Mouse (Mus musculus) layer of hippocampus, adult 8-10 months (tissue): ENCODE data around the gene Pip5k1b. TPM values are rescaled to one million over a fixed set of nuclear protein-coding genes. Genes with fewer than 3 reads are reported as not detected.

Experiments
- DNase-seq, 2 experiments: peaks; one replicate each; pipeline ENCODE4 v3.0.0; 2022; ENCODE audit warnings: low spot score in 2 of 2
- total RNA-seq, 4 experiments: library from RNA; stranded (reverse); gene quantifications; 2 replicates each; pipeline ENCODE4 v1.2.4; 2022

Pip5k1b gene
- total RNA-seq, 4 experiments from 2014 or later: 51.7 to 64.3 (median 57.6) TPM

DNA sequence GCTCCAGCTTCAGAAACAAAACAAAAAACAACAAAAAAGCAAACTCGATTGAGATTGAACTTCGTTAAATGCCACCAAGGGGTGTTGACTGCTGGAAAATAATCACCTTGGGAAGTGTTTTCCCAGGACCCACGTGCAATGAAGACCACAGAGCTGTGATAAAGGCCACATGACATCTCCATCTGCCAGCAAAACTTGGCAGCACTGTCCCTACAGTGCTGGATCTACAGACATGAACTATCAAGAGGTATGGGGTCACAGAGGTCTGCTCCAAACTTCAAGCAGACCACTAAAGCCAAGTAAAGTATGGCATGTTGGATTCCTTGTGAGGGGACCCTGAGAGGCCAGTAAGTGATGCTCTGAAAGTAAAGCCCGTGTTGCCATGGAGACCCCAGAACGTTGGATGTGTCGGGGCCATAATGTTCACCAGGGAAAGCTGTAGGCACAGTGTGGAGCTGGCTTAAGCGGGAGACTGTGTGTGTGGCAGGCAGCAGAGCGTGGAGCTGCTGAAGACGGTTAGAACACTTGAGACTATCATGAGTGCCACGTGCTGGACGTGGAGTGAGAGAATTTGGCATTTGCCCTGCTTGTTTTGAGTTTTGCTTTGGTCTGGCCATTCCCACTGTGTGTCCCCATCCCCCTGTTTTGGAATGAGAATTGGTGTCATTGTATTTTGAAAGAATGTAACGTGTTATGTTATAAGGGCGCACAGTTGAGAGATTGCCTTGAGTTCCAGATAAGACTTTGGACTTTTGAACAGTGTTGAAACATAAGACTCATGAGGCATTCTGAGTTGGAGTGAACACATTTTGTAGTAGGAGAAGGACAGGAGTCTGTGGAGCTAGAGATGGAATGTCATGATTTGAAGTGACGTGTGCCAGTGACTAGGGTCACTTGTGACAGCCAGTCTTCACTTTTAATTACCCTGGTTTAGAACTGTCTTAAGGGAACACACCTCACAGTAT is 12.0 kb downstream of the Pip5k1b start:
- DNase-seq: no peak

DNA sequence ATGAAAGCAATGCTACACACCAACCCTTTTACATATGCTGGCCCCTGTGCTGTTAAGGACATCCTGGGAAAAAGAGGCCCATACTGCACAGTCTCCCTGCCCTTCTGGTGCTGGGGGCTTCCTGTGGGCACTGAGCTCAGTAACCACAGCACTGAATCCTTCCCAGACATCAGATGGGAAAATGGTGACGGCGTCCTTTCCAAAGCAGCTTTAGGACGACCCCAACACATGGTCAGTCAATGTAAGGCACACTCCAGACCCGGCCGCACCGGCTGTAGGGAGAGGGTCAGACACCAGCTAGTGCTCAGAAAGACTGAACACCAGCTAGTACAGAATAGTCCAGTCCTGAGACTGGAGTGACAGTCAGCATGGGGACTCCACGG is 13.4 kb downstream of the Pip5k1b start:
- DNase-seq: no peak

GRCm38 (mm10) chr19:24541669-24542292 is 13.9 kb downstream of the Pip5k1b start:
- DNase-seq: no peak

- DNase-seq: no peak
Observed at GRCm38 (mm10) chr19:24540952-24541668, 14.6 kb downstream of the Pip5k1b start.

- no peak for DNase-seq
Observed at GRCm38 (mm10) chr19:24539041-24539440, 16.6 kb downstream of the Pip5k1b start.

DNA sequence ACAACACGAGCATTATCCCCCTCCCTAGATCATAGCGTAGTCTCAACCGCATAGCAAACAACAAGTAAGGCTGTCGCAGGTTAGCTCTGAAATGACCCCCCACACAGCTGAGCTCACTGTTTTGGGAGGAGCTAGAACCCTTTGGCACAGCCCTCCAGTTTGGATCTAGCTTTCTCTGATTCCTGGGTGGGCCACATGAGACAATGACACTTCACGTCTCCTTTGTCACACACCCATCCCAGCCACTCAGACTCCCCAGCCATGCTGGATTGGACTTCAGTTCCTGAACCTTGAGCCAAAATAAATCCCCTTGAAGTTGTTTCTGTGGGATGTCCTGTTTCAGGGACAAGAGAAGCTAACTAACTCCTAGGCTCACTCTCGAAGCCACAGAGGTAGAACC is 17.5 kb downstream of the Pip5k1b start:
- DNase-seq: no peak

DNA sequence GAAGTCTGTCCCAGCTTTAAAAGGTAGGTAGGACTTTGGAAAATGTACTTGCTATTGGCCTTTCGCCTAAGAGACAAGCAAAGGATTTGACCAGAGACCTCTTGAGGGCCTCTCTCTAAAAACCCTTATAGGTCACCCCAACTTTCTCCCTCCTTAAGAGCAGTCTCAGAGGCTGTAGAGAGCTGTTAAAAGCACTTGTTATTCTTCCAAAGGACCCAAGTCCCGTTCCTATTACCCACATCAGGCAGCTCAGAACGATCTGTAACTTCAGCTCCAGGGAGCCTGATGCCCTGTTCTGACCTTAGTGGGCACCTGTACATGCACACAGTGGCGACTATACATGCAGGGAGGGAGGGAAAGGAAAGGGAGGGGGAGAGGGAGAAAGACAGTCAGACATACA is 18.0 kb downstream of the Pip5k1b start:
- no peak for DNase-seq

DNA sequence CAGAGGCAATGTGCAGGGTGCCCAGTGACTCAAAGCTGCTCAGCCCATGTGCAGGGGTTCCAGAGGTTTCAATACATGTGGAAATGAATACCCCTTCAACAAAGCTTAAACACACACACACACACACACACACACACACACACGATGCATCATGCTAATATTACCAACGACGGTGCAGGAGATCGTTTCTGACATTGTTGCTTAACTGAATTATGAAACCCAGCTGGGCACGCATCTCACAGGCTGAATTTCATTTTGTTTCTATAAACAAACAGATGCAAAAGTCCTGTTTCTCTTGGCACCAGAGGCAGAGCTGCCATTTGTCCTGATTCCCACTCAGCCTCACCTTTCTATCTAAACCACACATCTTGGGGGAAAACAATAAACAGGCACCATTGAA is 18.8 kb downstream of the Pip5k1b start:
- no peak for DNase-seq

DNA sequence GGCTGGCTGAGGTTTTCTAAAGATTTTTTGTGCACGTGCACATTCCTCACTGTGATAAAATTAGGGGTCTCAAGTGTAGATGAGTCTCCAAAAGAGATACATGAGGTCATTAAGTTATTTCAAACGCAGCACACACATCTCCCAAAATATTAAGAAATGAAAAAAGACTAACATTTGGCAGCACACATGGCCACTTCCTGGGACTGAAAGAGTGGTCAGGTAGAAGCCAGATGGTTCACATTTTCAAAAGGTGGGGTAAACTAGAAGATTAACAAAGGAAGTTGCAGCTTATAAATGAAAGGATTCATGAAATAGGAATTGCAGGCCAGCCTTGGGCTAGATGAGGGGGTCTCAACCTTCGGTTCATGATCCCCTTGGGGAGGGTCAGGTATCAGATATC is 19.4 kb downstream of the Pip5k1b start:
- no peak for DNase-seq

GRCm38 (mm10) chr19:24535161-24535560 is 20.5 kb downstream of the Pip5k1b start:
- no peak for DNase-seq

DNA sequence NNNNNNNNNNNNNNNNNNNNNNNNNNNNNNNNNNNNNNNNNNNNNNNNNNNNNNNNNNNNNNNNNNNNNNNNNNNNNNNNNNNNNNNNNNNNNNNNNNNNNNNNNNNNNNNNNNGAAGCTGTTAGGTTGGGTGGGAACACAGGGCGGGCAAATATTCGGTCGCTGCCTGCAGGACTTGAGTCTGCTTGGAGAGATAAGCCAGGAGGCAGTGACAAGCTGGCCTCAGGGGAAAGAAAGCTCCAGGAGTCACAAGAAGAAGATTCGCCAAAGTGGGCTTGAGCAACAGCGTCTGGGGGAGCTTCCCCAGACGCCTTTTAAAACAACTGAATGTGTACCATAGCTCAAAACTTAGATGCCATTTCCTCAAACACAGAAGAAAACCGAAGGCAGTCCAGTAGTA is 20.9 kb downstream of the Pip5k1b start:
- DNase-seq: no peak

GRCm38 (mm10) chr19:24528910-24529561 is 26.6 kb downstream of the Pip5k1b start:
- no peak for DNase-seq

GRCm38 (mm10) chr19:24528129-24528730 is 27.4 kb downstream of the Pip5k1b start:
- DNase-seq: no peak

- DNase-seq: no peak
Observed at GRCm38 (mm10) chr19:24527613-24527948, 28.1 kb downstream of the Pip5k1b start.

DNA sequence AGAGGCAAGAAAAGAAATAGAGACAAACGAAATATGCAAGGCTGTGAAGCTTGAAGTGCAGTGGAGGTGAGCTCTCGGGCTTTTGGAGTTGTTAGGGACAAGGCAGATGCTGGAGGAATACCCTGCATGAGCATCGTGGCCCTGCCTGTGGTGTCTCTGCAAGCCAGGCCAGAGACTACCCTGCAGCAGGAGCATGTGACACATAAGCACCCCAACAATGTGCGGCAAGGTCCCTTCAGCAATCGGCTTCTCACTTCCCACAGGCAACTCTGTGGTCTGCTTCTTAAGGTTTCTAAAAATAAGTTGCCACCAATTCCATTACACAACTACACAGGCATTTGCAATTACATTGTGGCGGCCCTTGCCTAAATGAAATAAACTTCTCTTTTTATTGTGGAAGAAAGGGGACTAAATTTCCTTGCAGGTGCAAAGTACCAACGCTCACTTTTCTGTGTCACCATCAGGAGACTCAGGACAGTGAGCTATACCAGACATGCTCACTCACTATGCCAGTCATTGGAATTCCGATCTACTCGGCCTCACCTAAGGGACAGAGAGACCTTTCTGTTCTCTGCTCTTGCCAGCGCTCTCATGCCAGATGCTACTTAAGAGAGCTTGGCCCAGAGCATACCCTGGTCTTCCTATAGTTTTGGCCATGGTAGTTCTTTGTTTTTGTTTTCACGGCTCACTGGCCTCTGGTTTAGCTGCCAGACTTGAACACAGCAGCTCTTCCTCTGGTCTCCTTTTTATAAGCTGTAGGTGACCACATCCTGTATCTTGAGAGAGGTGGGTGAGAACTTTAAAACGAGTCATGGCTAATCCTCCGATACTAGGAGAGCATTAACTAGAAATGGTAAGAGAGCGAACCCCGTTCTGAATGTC is 28.7 kb downstream of the Pip5k1b start:
- DNase-seq: no peak

GRCm38 (mm10) chr19:24523476-24524313 is 32.0 kb downstream of the Pip5k1b start:
- peak; percentile 63 to 82 for DNase-seq

DNA sequence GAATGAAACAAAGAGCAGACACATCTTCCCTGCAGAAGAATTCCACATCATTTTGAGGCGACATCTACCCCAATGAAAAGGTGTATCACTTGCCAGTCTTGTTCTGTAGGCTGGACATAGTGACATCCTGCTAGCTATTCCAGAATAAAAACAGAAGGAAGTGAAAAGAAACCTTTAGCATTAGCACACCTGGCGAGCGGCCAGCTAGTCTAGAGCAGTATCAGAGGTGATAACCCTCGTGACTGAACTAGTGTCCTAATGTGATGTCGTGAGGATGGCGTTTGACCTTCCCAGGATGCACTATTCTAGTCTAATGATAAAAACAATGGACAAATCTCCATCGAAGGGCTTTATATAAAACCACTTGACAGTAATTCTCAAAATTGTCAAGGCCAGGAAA is 33.7 kb downstream of the Pip5k1b start:
- DNase-seq: no peak

DNA sequence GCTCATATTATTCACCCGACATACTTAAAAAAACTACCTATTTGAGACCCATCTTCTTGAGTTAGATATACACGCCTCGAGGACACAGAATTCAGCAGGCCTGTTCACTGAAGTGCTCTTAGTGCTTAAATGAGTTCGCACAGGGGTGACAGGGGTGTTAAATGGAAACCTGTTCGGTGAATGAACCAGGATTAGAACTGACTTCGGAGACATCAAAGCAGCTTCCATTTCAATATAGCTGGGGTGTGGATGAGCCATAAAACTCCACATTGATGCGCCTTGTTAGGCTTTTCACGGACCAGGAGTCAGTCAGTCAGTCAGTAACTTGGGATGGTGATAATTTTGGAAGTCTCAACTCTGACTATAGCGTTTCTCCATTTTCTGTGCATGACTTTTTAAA is 34.5 kb downstream of the Pip5k1b start:
- DNase-seq: no peak

- DNase-seq: no peak
Observed at GRCm38 (mm10) chr19:24519732-24520409, 35.8 kb downstream of the Pip5k1b start.
